Mouse (Mus musculus): ENCODE data around the gene Tnfrsf25. TPM values are rescaled to one million over a fixed set of nuclear protein-coding genes. Genes with fewer than 3 reads are reported as not detected.

Tnfrsf25 gene
- total RNA-seq, 2 experiments from 2014 or later = 0.88 to 2.2 TPM

DNA sequence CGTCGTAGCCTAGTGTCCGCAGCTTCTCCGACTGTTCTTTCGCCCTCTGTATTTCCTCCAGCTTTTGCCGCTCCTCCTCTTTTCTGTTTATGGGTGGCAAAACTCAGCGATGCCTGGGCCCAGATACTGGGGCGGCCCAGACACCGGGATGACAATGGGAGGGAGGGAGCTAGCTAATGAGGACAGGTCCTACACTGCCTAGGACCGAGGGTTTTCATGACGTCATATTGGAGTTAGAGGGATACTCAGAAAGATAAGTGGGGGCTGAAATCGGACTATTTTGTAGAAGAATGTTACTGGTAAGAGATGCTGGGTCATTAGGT is 5.4 kb downstream of the Tnfrsf25 start:
- DNase-seq = no peak

DNA sequence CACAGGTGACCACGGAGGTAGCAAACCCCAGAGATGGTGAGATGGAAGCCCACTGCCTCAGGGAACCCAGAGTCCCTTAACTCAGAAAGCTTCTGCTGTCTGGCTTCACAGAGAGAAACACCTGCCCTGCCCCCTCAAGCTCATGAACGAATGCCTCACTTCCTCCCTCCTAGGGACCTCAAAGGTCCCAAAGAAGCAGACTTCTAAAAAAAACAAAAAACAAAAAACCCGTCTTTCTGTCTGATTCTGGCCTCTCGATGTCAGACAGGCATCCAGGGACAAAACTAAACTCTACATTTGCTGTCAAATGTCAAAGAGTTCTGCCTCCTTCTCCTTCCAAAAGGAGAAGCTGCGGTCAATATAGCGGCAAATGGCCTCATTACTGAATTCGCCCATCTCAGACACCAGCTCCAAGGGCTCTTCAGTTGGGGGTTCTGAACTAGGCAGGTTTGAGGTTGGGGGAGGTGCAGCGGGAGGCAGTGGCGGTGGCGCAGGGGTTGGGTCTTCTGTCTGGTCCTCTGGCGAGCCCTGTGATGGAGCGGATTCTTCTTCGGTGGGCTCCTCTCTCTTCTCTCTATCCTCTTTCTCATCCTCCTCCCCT is 8.7 kb downstream of the Tnfrsf25 start:
- DNase-seq = no peak

- DNase-seq = peak; percentile 76
These were observed 9.7 kb downstream of the Tnfrsf25 start for GRCm38 (mm10) chr4:152125161-152126025.

DNA sequence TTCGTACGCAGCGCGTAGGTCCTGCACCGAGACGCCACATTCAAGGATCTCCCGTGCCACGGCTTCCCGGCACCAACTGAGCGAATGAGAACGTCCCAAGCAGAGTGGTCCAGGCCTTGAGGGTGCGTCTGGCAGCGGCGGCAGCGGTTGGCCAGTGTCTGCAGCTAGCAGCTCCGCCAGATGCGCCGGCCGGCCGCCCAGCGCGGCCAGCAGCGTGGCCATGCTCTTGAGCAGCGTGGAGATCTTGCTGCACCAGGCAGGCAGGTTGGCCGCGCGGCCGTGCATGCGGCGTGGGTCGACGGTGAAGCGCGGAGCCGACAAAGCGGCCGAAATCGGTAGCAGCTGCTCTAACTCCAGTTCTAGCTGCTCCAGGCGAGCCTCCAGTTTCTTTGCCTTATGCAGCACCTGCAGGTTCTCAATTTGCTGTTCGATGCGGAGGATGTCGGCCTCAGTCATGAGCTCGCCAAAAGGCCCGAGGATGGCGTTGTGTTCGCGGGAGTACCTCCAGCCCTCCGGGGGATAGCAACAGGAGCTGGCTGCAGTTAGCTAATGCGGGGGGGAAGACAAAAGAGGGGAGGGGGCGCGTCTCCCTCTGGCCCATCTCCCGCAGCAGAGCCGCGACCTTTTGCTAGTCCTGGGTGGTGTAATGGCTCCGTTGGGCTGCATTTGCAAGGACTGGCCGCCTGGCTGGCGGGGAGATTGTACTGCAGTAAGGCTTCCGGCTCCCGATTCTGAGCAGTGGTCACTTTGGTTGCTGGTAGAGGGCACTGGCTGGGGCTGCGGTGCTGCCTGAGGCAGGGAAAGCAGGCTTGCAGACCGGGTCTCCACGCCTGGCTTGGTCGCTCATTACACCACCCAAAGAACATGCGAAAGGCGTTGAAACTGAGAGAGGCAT is 10.5 kb downstream of the Tnfrsf25 start:
- DNase-seq = peak; percentile 35

DNA sequence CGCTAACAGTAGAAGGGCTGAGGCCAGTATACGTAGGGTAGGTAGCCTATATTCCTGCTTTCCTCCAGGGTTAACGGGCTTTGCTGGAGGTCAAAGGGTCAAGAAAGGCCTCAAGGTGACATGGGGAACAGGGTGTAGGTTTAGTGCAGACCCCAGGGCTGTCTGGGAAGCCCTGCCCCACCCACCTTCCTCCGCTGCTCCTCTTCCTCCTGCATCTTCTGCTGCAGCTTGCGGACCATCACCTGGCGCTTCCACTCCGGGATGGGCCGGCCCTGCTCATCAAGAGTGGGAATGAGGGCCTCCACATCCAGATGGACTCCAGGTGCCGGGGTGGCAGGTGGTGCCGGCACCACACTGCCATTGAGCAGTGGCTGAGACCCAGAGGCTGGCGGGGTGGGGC is 12.2 kb downstream of the Tnfrsf25 start:
- DNase-seq = no peak

DNA sequence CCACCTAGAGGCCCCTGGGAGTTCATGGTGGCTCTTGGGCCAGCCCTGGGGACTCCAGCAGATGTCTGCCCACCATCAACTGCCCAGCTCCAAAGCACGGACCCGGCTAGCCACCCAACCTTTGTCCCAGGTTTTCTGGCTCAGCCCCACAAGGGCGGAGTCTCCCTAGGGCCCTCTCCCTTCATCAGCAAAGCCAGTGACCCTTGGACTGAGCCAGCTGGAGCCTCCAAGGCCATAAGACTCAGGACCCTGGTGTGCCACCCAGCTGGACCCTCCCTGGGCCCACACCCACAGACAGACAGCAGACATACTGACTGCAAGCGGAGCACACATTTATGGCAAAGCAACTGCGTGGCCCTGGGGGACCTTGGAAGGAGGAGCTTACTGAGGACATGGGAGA is 13.1 kb downstream of the Tnfrsf25 start:
- no peak for DNase-seq

GRCm38 (mm10) chr4:152129395-152129930 is 13.7 kb downstream of the Tnfrsf25 start:
- no peak for DNase-seq

GRCm38 (mm10) chr4:152130771-152131653 is 15.3 kb downstream of the Tnfrsf25 start:
- peak; percentile 74 for DNase-seq

DNA sequence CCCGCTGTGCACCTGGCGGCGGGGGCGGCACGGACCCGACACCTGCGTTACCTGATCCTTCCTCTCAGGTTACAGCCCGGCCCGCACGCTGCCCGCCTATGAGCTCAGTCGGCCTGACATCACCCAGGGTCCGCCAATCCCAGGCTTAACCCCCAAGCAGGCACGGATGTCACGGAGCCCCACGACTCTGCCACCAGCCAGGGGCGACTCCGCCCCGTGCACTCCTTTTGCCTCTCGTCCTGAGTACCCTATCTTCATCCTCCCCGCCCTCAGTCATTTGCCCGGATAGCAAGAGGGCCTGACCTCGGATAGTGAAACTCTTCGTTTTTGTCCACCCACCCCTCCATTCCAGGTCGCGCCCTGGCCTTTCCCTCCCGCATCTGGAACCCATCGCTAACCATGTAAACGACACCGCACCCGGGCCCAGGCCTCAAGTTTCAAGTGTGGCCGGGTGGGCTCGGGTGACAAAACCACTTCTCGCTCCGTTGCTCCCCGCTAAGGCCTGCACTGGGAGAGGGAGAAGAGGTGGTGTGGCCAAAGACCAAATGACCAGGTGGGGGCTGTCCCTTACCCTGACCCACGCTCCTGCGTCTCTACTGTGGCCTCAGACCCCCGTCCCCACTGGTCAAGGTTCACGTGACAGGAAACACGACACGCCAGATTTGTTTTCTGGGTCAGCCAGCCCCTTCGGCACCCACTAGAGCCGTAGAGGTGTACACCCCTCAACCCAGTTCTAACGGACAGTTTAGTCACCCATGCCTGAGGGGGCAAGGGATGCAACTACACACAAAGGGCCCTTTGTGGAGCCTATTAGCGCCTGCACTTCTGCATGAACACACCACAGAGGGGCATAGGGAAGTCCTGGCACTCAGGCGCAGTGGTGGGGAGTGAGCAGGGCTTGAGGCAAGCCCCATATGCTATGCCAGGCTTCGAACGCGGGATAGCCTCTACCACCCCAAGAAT is 16.4 kb downstream of the Tnfrsf25 start:
- no peak for DNase-seq

- DNase-seq = no peak
These were observed 17.0 kb downstream of the Tnfrsf25 start for GRCm38 (mm10) chr4:152132772-152133169.

DNA sequence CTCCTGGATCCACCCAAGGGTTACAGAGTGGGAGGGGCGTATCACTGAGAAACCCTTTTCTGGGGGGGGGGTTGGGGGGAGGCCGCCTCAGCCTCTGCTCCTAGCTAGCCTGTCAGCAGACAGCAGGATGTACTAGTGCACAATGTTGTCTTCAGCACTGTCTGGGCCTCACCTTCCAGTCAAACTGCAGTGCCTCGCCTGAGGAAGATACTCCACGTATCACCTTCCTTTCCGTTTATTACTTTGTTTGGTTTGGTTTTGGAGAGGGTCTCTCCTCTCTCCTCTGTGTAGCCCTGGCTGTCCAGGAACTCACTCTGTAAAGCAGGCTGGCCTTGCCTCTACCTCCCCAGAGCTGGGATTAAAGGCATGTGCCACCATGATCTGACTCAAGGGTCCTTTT is 17.5 kb downstream of the Tnfrsf25 start:
- DNase-seq = no peak

DNA sequence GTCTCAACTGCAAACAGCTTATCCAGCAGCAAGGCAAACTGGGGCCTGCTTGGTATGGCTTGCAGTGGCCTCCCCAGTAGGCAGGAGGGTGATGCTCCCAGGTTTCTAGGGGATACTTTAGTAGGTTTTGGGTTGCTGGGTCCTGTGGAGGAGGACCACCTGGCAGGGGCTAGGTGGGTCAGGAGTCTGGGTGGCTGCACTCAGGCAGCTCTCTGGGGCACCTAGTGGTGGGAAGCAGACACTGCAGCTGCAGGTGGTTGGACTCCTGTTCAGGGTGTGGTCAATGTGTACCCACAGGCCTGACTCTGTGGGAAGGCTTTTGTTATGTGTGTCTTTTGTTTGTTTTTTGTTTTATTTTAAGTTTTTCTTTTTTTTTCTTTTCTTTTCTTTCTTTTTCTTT is 18.8 kb downstream of the Tnfrsf25 start:
- peak; percentile 74 for DNase-seq

DNA sequence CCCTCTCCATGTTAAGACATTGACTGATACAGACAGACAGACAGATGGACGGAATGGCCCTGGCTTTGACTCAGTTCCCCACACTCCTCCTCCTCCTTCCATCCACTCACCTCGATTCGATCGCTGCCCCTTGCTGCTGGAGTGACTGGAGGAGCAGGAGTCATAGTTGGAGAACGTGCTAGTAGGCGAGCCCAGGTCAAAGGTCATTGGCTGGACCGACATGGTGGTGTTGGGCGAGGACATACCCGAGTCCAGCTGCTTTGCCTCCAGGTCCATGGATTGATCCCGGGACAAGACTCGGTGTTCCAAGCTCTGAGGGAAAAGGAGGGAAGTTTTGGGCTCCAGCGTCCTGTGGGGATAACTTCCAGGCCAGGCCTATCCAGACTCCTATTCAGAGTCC is 19.6 kb downstream of the Tnfrsf25 start:
- DNase-seq = no peak

DNA sequence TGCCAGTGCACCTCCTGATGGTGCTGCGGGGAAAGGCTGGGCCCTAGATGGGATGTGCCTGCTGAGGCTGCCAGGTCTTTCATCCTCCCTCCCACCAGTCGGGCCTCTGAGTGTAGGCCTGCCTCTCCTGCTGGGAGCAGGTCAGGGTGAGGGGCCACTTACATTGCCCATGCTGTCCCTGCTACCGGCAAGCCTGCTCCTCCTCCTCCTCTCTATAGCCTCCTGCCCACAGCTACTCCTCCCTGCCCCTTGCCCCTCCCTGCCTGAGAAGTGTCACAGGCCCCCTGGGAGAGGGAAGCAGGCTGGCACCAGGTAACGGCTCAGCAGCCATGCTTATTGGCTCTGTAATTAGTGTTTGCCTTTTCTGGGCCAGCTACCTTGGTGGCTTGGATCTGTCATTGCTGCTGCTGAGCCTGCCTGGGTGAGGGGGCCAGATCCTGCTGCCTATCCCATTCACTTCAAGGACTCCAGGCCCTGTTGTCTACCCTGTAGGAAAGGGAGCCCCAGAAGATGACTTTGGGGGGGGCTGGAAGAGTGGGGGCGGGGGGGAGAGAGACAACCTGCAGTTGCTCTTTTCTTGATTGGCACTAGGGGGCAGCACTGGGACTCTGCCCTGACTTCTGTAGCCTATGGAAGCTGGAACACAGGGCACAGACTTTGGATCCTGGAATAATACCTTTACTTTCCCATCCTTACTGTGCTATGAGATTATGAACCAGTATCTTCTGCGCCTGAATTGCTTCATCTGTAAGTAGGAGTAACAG is 20.6 kb downstream of the Tnfrsf25 start:
- no peak for DNase-seq

DNA sequence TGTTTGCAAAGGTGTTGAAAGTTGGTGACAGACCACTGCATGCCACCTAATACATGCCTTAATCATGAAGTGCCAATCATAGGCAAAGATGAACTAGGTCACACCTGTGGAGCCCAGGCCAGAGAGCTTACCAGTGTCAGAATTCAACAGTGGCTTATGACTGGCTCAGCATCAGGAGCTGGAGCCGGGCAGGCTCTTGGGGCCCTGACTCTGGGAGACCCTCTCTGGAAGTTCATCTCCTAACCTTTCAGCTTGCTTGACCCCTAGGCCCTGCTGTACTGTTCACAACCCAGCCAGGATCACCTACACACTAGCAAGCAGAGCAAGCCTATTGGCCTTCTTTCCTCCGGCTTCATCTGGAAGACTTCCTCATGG is 21.1 kb downstream of the Tnfrsf25 start:
- DNase-seq = no peak

DNA sequence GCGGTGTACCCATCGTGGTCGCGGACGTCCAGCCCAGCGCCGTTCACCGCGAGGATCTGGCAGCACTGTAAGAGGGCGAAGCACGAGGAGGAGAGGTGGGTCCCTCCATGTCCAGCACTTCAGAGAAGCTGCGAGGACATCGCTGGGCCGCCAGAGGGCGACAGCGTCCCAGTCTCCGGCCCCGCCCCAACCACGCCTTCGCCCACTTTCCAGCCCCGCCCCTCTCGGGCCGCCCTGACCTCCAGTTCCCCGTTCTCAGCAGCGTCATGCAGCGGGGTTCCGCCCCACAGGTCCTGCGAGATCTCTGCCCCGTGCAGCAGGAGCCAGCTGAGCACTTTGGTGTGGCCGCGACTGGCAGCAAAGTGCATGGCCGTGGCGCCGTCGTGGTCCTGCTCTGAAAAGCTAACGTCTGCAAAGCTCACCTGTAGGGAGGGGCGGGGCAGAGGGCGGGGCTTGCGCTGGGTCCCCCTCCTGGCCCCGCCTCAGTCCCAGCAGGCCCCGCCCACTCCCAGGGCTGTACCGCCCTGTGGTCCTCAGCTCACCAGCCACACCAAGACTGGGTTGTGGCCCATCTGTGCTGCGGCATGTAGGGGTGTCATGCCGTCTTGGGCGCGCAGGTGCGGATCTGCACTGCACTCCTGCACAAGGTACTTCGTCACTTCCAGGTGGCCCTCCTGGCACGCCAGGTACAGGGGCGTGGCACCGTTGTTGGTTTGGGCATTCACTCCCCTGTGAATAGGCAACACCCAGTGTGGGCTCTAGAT is 22.9 kb downstream of the Tnfrsf25 start:
- peak; percentile 94 for DNase-seq

- DNase-seq = peak; percentile 70
These were observed 24.7 kb downstream of the Tnfrsf25 start for GRCm38 (mm10) chr4:152140441-152140840.

GRCm38 (mm10) chr4:152141521-152142135 is 25.9 kb downstream of the Tnfrsf25 start:
- DNase-seq = no peak

DNA sequence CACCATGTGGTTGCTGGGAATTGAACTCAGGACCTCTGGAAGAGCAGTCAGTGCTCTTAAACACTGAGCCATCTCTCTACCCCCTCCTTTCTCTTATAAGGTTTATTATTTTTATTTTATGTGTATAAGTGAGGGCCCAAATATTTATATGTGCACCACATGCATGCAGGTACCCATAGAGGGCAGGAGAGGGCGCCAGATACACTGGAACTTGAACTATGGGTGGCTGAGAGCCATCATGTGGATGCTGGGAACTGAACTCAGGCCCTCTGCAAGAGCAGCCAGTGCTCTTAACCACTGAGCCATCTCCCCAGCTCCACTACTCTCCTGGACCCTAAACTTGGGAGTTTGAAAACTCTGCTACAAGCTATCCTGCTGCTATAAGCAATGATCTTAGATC is 27.9 kb downstream of the Tnfrsf25 start:
- DNase-seq = no peak

Data from heart, postnatal 4 days (tissue).